Mouse (Mus musculus) erythroblast, embryonic 14.5 days (primary cell): ENCODE results near the gene Fkbp11. TPM values are rescaled to one million over a fixed set of nuclear protein-coding genes. Genes with fewer than 3 reads are reported as not detected.

Experiments used
- H3K27me3 ChIP-seq: 2 replicates; pipeline ENCODE4 v1.6.1; 2012; ENCODE audit warnings: inconsistent platforms; ENCODE audit not compliant: control insufficient read depth
- H3K36me3 ChIP-seq: 2 replicates; pipeline ENCODE4 v1.6.1; 2012; ENCODE audit warnings: mild to moderate bottlenecking, inconsistent platforms; ENCODE audit not compliant: control insufficient read depth
- H3K4me1 ChIP-seq: 2 replicates; pipeline ENCODE4 v1.6.1; 2012; ENCODE audit warnings: inconsistent platforms; ENCODE audit not compliant: control insufficient read depth
- H3K4me3 ChIP-seq: replicated peaks from 2 replicates; pipeline ENCODE3; 2012; ENCODE audit warnings: moderate library complexity, mild to moderate bottlenecking, inconsistent platforms
- H3K9me3 ChIP-seq: 2 replicates; pipeline ENCODE4 v1.6.1; 2012; ENCODE audit warnings: low read length, inconsistent platforms, mixed read lengths; ENCODE audit not compliant: control insufficient read depth
- GATA1 ChIP-seq: IDR thresholded peaks from 2 replicates; pipeline ENCODE4 v1.6.1; 2012; ENCODE audit warnings: low read length, inconsistent platforms, mixed read lengths
- TAL1 ChIP-seq: IDR thresholded peaks from 3 replicates; pipeline ENCODE4 v1.6.1; 2012; ENCODE audit warnings: low read length, inconsistent platforms, mixed read lengths
- polyA plus RNA-seq: library from polyadenylated mRNA; stranded (reverse); fragments of >175 nt; gene quantifications from 2 replicates; pipeline ENCODE4 v1.2.3, GENCODE M21; 2012

Gene Fkbp11
- polyA plus RNA-seq, 1 experiment, result 0.06 TPM

GRCm38 (mm10) chr15:98674994-98675545 is 52.9 kb downstream of the Fkbp11 start:
- Histone ChIP-seq H3K36me3 (no peaks in the 10 kb centered on the region), H3K27me3 (peaks cover 78% of the 10 kb centered on the region), H3K4me1 (peaks cover 10% of the 10 kb centered on the region), H3K4me3 (no peak overlapping the region), H3K9me3 (peaks cover 5% of the 10 kb centered on the region; the same call in 1 of the 2 replicates)
- TF ChIP-seq GATA1, result no peak
- no peak for TF ChIP-seq TAL1

Other genes with a start within 250 kb of the Fkbp11 start
- gene Lalba, start 245.5 kb downstream of the Fkbp11 start, polyA plus RNA-seq, result not detected in 2 replicates
- not detected in 2 replicates for gene Olfr279, start 235.8 kb downstream of the Fkbp11 start, polyA plus RNA-seq
- gene Kansl2, start 193.9 kb downstream of the Fkbp11 start, polyA plus RNA-seq, result 2.3 and 2.7 TPM in 2 replicates
- 0.41 and 0.61 TPM in 2 replicates for gene Ccnt1, start 157.3 kb downstream of the Fkbp11 start, polyA plus RNA-seq
- not detected in 2 replicates for gene 4930415O20Rik, start 157.2 kb downstream of the Fkbp11 start, polyA plus RNA-seq
- 1.6 TPM in 2 replicates for gene Adcy6, start 118.1 kb downstream of the Fkbp11 start, polyA plus RNA-seq
- gene Cacnb3, start 97.4 kb downstream of the Fkbp11 start, polyA plus RNA-seq, result not detected in 2 replicates
- gene Ddx23, start 65.3 kb downstream of the Fkbp11 start, polyA plus RNA-seq, result 7.9 and 8.4 TPM in 2 replicates
- 0.02 TPM in 1 of 2 replicates, not detected in the other for gene Rnd1, start 50.7 kb downstream of the Fkbp11 start, polyA plus RNA-seq
- 0.08 TPM in 1 of 2 replicates, not detected in the other for gene Ccdc65, start 20.0 kb downstream of the Fkbp11 start, polyA plus RNA-seq
- 0.11 and 0.14 TPM in 2 replicates for gene Arf3, start 35.0 kb upstream of the Fkbp11 start, polyA plus RNA-seq
- not detected in 2 replicates for gene Wnt10b, start 50.0 kb upstream of the Fkbp11 start, polyA plus RNA-seq
- gene Wnt1, start 61.7 kb upstream of the Fkbp11 start, polyA plus RNA-seq, result not detected in 2 replicates
- gene Ddn, start 81.3 kb upstream of the Fkbp11 start, polyA plus RNA-seq, result 0.01 and 0.02 TPM in 2 replicates
- 54.6 and 55.9 TPM in 2 replicates for gene Prkag1, start 103.3 kb upstream of the Fkbp11 start, polyA plus RNA-seq
- gene Kmt2d, start 143.0 kb upstream of the Fkbp11 start, polyA plus RNA-seq, result 1.5 and 2.6 TPM in 2 replicates
- 0.24 and 0.38 TPM in 2 replicates for gene Rhebl1, start 166.3 kb upstream of the Fkbp11 start, polyA plus RNA-seq
- gene Dhh, start 170.3 kb upstream of the Fkbp11 start, polyA plus RNA-seq, result not detected in 2 replicates
- 0.37 and 0.59 TPM in 2 replicates for gene Lmbr1l, start 190.0 kb upstream of the Fkbp11 start, polyA plus RNA-seq
- gene Tuba1b, start 206.4 kb upstream of the Fkbp11 start, polyA plus RNA-seq, result 71.2 and 76.8 TPM in 2 replicates
- not detected in 2 replicates for gene Gm49450, start 225.4 kb upstream of the Fkbp11 start, polyA plus RNA-seq
- gene Tuba1a, start 225.5 kb upstream of the Fkbp11 start, polyA plus RNA-seq, result 4.0 and 13.4 TPM in 2 replicates